Mouse (Mus musculus): ENCODE measurements around the gene Hsd17b11.

DNA sequence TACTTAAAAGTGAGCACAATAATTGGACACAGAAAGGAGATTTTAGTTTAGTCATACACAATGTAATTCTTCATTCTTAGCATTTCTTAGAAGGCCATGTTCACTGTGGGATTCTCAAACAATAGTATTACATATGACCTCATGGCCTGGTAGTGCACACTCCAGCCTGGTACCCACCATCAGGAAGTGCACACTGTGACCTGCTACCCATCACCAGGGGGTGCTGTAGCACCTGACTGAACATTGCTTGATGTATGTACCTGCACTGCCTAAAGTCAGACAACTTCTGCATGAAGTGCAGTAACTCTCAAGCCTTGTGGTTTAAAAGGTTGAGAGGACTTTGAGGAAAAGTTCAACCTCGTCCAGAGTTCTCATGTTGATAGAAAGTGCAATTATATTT lies 28.1 kb downstream of the Hsd17b11 start:
- no peak for TF ChIP-seq GATA1 (IDR thresholded peaks at IDR 0.05; ENCODE audit: low read depth, low read length)
- peak; percentile 47 to 75 (median 48) for TF ChIP-seq CTCF (IDR thresholded peaks at IDR 0.05 in 2 of 3, conservative IDR thresholded peaks at IDR 0.05 in 1 of 3; ENCODE audit: control insufficient read depth in 1 of 3, insufficient read depth in 1 of 3, low read depth in 2 of 3, low read length in 3 of 3, poor library complexity in 1 of 3, severe bottlenecking in 1 of 3)
- TF ChIP-seq ZNF384 (IDR thresholded peaks at IDR 0.05; ENCODE audit: low read depth, low read length) = no peak
- TF ChIP-seq TAL1 (IDR thresholded peaks at IDR 0.05; ENCODE audit: low read length) = no peak
- no peak for TF ChIP-seq POLR2A (IDR thresholded peaks at IDR 0.05; ENCODE audit: control insufficient read depth in 1 of 2, insufficient read depth in 1 of 2, low read depth in 1 of 2, low read length in 2 of 2, poor library complexity in 1 of 2)
- no peak for TF ChIP-seq USF1 (IDR thresholded peaks at IDR 0.05; ENCODE audit: low read depth, low read length)
- TF ChIP-seq ZKSCAN1 (IDR thresholded peaks at IDR 0.05; ENCODE audit: low read depth, low read length) = no peak
- TF ChIP-seq CHD1 (IDR thresholded peaks at IDR 0.05; ENCODE audit: low read depth, low read length) = no peak
- TF ChIP-seq MAX (IDR thresholded peaks at IDR 0.05; ENCODE audit: low read length) = no peak
- no peak for TF ChIP-seq E2F4 (IDR thresholded peaks at IDR 0.05; ENCODE audit: borderline replicate concordance, low read depth, low read length)
- peak; percentile 72 for TF ChIP-seq SMC3 (IDR thresholded peaks at IDR 0.05; ENCODE audit: low read depth, low read length)
- TF ChIP-seq HCFC1 (IDR thresholded peaks at IDR 0.05; ENCODE audit: low read depth, low read length) = no peak
- no peak for TF ChIP-seq TCF12 (IDR thresholded peaks at IDR 0.05; ENCODE audit: low read depth, low read length)
- no peak for TF ChIP-seq POLR2AphosphoS2 (IDR thresholded peaks at IDR 0.05; ENCODE audit: low read length)
